Mouse (Mus musculus): ENCODE measurements at regions not wholly inside any gene's neighbourhood (a gene's known extent, or its start where the extent isn't known, plus 50 kb on each side); places are given as distances from the start of the nearest gene placed in this dataset.

- WGBS, result 67% methylated on average over 7 of the region's 7 CpGs
- no peaks in the 10 kb centered on the region for H3K79me2 ChIP-seq (ENCODE audit: control insufficient read depth, insufficient read depth, low read length)
Measured at GRCm38 (mm10) chr3:143447005-143447709, 565.4 kb upstream of the Pkn2 start.

GRCm38 (mm10) chr3:143417401-143417800 lies 535.6 kb upstream of the Pkn2 start:
- WGBS, result 91% methylated on average over 6 of the region's 6 CpGs

More at GRCm38 (mm10) chr3:143447005-143447709, 565.4 kb upstream of the Pkn2 start:
- DNase-seq (ENCODE audit: extremely low read depth, low read depth, low spot score), result peak; percentile 32
- H3K4me3 ChIP-seq (ENCODE audit: insufficient read depth, low read depth, low read length), result no peak overlapping the region
- H3K27me3 ChIP-seq (ENCODE audit: control insufficient read depth, insufficient read depth, low read length), result no peaks in the 10 kb centered on the region
- H3K36me3 ChIP-seq (ENCODE audit: control insufficient read depth, insufficient read depth, low read length), result no peaks in the 10 kb centered on the region
- H3K27ac ChIP-seq (replicated peaks; ENCODE audit: insufficient read depth, low read depth, low read length), result no peak overlapping the region
- TF ChIP-seq POLR2A (IDR thresholded peaks at IDR 0.05; ENCODE audit: extremely low read depth, insufficient read depth, low read length), result no peak
- TF ChIP-seq CTCF (IDR thresholded peaks at IDR 0.05; ENCODE audit: low read depth, low read length), result no peak
- no peaks in the 10 kb centered on the region for H3K4me1 ChIP-seq (ENCODE audit: control insufficient read depth, insufficient read depth, low read length)
- no peak overlapping the region for H3K9ac ChIP-seq (ENCODE audit: low read depth, low read length)

GRCm38 (mm10) chr3:143411655-143412054 lies 529.9 kb upstream of the Pkn2 start:
- TF ChIP-seq POLR2A (IDR thresholded peaks at IDR 0.05; ENCODE audit: extremely low read depth, insufficient read depth, low read length) (no peak), CTCF (IDR thresholded peaks at IDR 0.05; ENCODE audit: low read depth, low read length) (no peak)
- no peak overlapping the region for H3K9ac ChIP-seq (ENCODE audit: low read depth, low read length)
- no peak for DNase-seq (ENCODE audit: extremely low read depth, low read depth, low spot score)
- no peaks in the 10 kb centered on the region for H3K4me1 ChIP-seq (ENCODE audit: control insufficient read depth, insufficient read depth, low read length)
- WGBS, result 63% methylated on average over 4 of the region's 4 CpGs
- H3K36me3 ChIP-seq (ENCODE audit: control insufficient read depth, insufficient read depth, low read length), result no peaks in the 10 kb centered on the region
- no peaks in the 10 kb centered on the region for H3K27me3 ChIP-seq (ENCODE audit: control insufficient read depth, insufficient read depth, low read length)
- no peak overlapping the region for H3K4me3 ChIP-seq (ENCODE audit: insufficient read depth, low read depth, low read length)
- no peak overlapping the region for H3K27ac ChIP-seq (replicated peaks; ENCODE audit: insufficient read depth, low read depth, low read length)
- H3K79me2 ChIP-seq (ENCODE audit: control insufficient read depth, insufficient read depth, low read length), result no peaks in the 10 kb centered on the region

More at GRCm38 (mm10) chr3:143417401-143417800, 535.6 kb upstream of the Pkn2 start:
- Histone ChIP-seq H3K79me2 (ENCODE audit: control insufficient read depth, insufficient read depth, low read length) (no peaks in the 10 kb centered on the region), H3K36me3 (ENCODE audit: control insufficient read depth, insufficient read depth, low read length) (no peaks in the 10 kb centered on the region), H3K4me3 (ENCODE audit: insufficient read depth, low read depth, low read length) (no peak overlapping the region), H3K27me3 (ENCODE audit: control insufficient read depth, insufficient read depth, low read length) (no peaks in the 10 kb centered on the region), H3K9ac (ENCODE audit: low read depth, low read length) (no peak overlapping the region), H3K4me1 (ENCODE audit: control insufficient read depth, insufficient read depth, low read length) (no peaks in the 10 kb centered on the region), H3K27ac (replicated peaks; ENCODE audit: insufficient read depth, low read depth, low read length) (no peak overlapping the region)
- DNase-seq (ENCODE audit: extremely low read depth, low read depth, low spot score), result no peak
- TF ChIP-seq POLR2A (IDR thresholded peaks at IDR 0.05; ENCODE audit: extremely low read depth, insufficient read depth, low read length) (no peak), CTCF (IDR thresholded peaks at IDR 0.05; ENCODE audit: low read depth, low read length) (no peak)

GRCm38 (mm10) chr3:143398966-143399365 lies 517.2 kb upstream of the Pkn2 start:
- DNase-seq (ENCODE audit: extremely low read depth, low read depth, low spot score), result no peak
- H3K9ac ChIP-seq (ENCODE audit: low read depth, low read length), result no peak overlapping the region
- no peak for TF ChIP-seq CTCF (IDR thresholded peaks at IDR 0.05; ENCODE audit: low read depth, low read length)
- H3K27me3 ChIP-seq (ENCODE audit: control insufficient read depth, insufficient read depth, low read length), result no peaks in the 10 kb centered on the region
- no peak overlapping the region for H3K27ac ChIP-seq (replicated peaks; ENCODE audit: insufficient read depth, low read depth, low read length)
- 70% methylated on average over 2 of the region's 2 CpGs for WGBS
- H3K4me3 ChIP-seq (ENCODE audit: insufficient read depth, low read depth, low read length), result no peak overlapping the region
- no peaks in the 10 kb centered on the region for H3K36me3 ChIP-seq (ENCODE audit: control insufficient read depth, insufficient read depth, low read length)
- no peaks in the 10 kb centered on the region for H3K79me2 ChIP-seq (ENCODE audit: control insufficient read depth, insufficient read depth, low read length)
- no peaks in the 10 kb centered on the region for H3K4me1 ChIP-seq (ENCODE audit: control insufficient read depth, insufficient read depth, low read length)

GRCm38 (mm10) chr3:143384357-143384756 lies 502.6 kb upstream of the Pkn2 start:
- no peak for DNase-seq (ENCODE audit: extremely low read depth, low read depth, low spot score)
- no peak overlapping the region for H3K9ac ChIP-seq (ENCODE audit: low read depth, low read length)
- H3K27ac ChIP-seq (replicated peaks; ENCODE audit: insufficient read depth, low read depth, low read length), result no peak overlapping the region
- TF ChIP-seq POLR2A (IDR thresholded peaks at IDR 0.05; ENCODE audit: extremely low read depth, insufficient read depth, low read length) (no peak), CTCF (IDR thresholded peaks at IDR 0.05; ENCODE audit: low read depth, low read length) (no peak)
- H3K36me3 ChIP-seq (ENCODE audit: control insufficient read depth, insufficient read depth, low read length), result no peaks in the 10 kb centered on the region
- no peaks in the 10 kb centered on the region for H3K27me3 ChIP-seq (ENCODE audit: control insufficient read depth, insufficient read depth, low read length)
- whole genome bisulfite sequencing, result 80% methylated on average over 1 of the region's 1 CpGs
- no peaks in the 10 kb centered on the region for H3K79me2 ChIP-seq (ENCODE audit: control insufficient read depth, insufficient read depth, low read length)
- H3K4me1 ChIP-seq (ENCODE audit: control insufficient read depth, insufficient read depth, low read length), result no peaks in the 10 kb centered on the region
- no peak overlapping the region for H3K4me3 ChIP-seq (ENCODE audit: insufficient read depth, low read depth, low read length)

- H3K27me3 ChIP-seq (ENCODE audit: control insufficient read depth, insufficient read depth, low read length), result no peaks in the 10 kb centered on the region
- 2% methylated on average over 13 of the region's 13 CpGs for WGBS
- no peaks in the 10 kb centered on the region for H3K4me1 ChIP-seq (ENCODE audit: control insufficient read depth, insufficient read depth, low read length)
- no peak overlapping the region for H3K27ac ChIP-seq (replicated peaks; ENCODE audit: insufficient read depth, low read depth, low read length)
- no peak overlapping the region for H3K4me3 ChIP-seq (ENCODE audit: insufficient read depth, low read depth, low read length)
- no peaks in the 10 kb centered on the region for H3K36me3 ChIP-seq (ENCODE audit: control insufficient read depth, insufficient read depth, low read length)
- H3K79me2 ChIP-seq (ENCODE audit: control insufficient read depth, insufficient read depth, low read length), result no peaks in the 10 kb centered on the region
- TF ChIP-seq CTCF (IDR thresholded peaks at IDR 0.05; ENCODE audit: low read depth, low read length) (peak; percentile 92), POLR2A (IDR thresholded peaks at IDR 0.05; ENCODE audit: extremely low read depth, insufficient read depth, low read length) (no peak)
- no peak overlapping the region for H3K9ac ChIP-seq (ENCODE audit: low read depth, low read length)
- peak; percentile 71 for DNase-seq (ENCODE audit: extremely low read depth, low read depth, low spot score)
Measured at GRCm38 (mm10) chr3:143379193-143379592, 497.4 kb upstream of the Pkn2 start.

Measured in liver, adult 2 months (tissue).